Mouse (Mus musculus) left cerebral cortex, postnatal 25 days (tissue): ENCODE results near the gene Phlpp1. TPM values are rescaled to one million over a fixed set of nuclear protein-coding genes. Genes with fewer than 3 reads are reported as not detected.
A peak's percentile ranks its signal among the peaks of the same experiment; 100 is the strongest.

ENCODE experiments used
- DNase-seq, 2 experiments: peaks; one replicate each; pipeline ENCODE4 v3.0.0; 2022; ENCODE audit warnings: low spot score in 2 of 2, mixed read lengths in 1 of 2
- intact Hi-C: fragments of 180-260 bp; cut with DNase I; formaldehyde crosslinking; loops from one replicate; pipeline ENCODE4 v1.15.1; 2025
- total RNA-seq, 2 experiments: library from RNA; stranded (reverse); gene quantifications; 2 replicates each; pipeline ENCODE4 v1.2.3; 2021

Phlpp1 gene
- total RNA-seq, 2 experiments from 2014 or later = 60.2 to 64.6 TPM

- DNase-seq = no peak
- intact Hi-C loops = no loop called here
Measured at GRCm38 (mm10) chr1:106231345-106231744, 59.8 kb downstream of the Phlpp1 start.

- intact Hi-C loops = no loop called here
- peak in 1 of 2 experiments; percentile 38 for DNase-seq
Measured at GRCm38 (mm10) chr1:106231805-106232459, 60.4 kb downstream of the Phlpp1 start.

GRCm38 (mm10) chr1:106232460-106232850 is 60.9 kb downstream of the Phlpp1 start:
- intact Hi-C loops = no loop called here
- no peak for DNase-seq

- intact Hi-C loops = no loop called here
- no peak for DNase-seq
Measured at GRCm38 (mm10) chr1:106236986-106237385, 65.4 kb downstream of the Phlpp1 start.

DNA sequence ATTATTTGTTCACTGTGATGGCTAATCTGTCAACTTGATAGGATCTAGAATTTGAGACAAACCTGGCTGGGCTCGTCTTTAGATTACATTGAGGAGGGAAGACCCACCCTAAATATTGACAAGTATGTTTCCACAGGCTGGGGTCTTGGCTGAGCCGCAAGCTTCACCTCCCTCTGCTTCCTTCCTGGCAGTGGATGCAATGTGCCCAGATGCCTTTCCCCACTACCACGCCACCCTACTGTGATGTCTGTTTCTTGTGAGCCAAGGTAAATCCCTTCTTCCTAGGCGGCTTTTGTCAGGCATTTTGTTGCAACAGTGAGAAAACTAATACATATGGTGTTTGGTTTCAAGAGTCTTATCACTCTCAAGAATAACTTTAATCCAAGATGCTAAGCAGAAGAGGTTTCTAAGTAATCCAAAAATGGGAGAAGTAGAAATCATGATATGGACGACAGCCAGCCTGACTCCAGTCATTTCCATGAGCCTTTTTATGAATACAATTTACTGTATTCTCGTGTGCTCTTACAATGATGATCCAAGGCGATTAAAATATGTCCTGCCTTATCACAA is 68.6 kb downstream of the Phlpp1 start:
- peak in 1 of 2 experiments; percentile 39 for DNase-seq
- intact Hi-C loops = loop anchor here (2.0 kb wide), 1 partner anchor 65 kb away; no protein-coding TSS in a partner anchor

- DNase-seq = peak in 1 of 2 experiments; percentile 72
Measured at GRCm38 (mm10) chr1:106241059-106241458, 69.5 kb downstream of the Phlpp1 start.

DNA sequence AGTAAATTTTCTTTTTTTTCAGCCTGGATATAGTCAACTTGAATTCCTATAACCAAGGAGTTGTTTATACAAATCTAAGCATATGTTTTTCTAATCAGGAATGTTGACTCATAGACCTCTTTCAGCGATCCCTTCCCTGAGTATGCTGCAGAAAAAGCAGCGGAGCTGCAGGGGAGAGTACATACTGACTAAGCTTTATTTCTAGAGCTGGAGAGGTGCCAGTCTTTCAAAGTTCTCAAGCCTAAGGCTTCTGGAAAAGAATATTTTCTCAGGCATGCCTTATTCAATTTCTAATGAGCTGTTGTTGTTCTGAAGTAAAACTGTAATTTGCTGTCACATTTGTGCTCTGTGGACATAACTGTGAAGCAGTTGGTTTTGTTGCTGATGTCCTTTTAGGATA is 70.6 kb downstream of the Phlpp1 start:
- intact Hi-C loops = no loop called here
- DNase-seq = peak in 1 of 2 experiments; percentile 67

More at GRCm38 (mm10) chr1:106241059-106241458, 69.5 kb downstream of the Phlpp1 start:
- intact Hi-C loops = loop anchor here (2.0 kb wide), 1 partner anchor 66 kb away; no protein-coding TSS in a partner anchor

GRCm38 (mm10) chr1:106243371-106243770 is 71.8 kb downstream of the Phlpp1 start:
- intact Hi-C loops = no loop called here
- DNase-seq = no peak

GRCm38 (mm10) chr1:106244245-106244644 is 72.7 kb downstream of the Phlpp1 start:
- intact Hi-C loops = no loop called here

GRCm38 (mm10) chr1:106254047-106254446 is 82.5 kb downstream of the Phlpp1 start:
- DNase-seq = no peak
- intact Hi-C loops = no loop called here

More at GRCm38 (mm10) chr1:106244245-106244644, 72.7 kb downstream of the Phlpp1 start:
- no peak for DNase-seq

GRCm38 (mm10) chr1:106257176-106257575 is 85.6 kb downstream of the Phlpp1 start:
- DNase-seq = no peak

DNA sequence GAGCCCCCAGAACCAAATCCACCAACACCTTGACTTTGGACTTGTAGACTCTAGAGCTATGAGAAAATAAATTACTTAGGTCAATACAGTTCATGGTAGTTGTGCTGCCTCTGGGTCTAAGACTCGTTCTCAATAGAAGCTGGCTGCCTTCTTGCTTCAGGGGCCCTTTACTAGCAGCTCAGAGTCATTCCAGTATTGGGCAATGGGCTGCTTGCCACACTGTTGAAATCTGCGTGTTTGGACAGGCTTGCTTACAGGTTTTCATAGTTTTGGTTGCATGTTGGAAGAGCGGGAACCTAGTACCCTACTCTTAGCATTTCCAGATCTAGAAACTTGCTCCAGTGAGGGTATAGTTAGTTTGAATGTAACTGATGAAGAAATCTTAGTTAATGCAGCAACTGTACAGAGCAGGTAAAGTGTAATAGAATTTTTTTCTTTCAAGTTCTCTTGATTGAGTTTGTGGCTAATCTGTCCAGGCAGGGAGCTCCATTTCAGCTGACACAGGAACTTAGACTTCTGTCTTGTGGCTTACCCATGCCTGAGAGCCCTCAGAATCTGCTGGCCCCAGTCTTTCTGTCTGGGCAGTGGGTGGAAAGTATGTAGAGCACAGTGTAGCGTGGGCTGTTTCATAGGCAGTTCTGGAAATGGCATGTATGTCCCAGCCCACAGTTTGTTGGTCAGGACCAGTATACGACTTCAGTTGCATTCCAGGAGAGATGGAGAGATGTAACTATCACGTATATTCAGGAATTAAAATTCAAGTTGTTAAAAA is 96.7 kb downstream of the Phlpp1 start:
- intact Hi-C loops = loop anchor here (5.0 kb wide), 1 partner anchor 84 kb away; no protein-coding TSS in a partner anchor

More at GRCm38 (mm10) chr1:106257176-106257575, 85.6 kb downstream of the Phlpp1 start:
- intact Hi-C loops = no loop called here

GRCm38 (mm10) chr1:106269337-106269736 is 97.8 kb downstream of the Phlpp1 start:
- no peak for DNase-seq
- intact Hi-C loops = loop anchor here (5.0 kb wide), 1 partner anchor 83 kb away; no protein-coding TSS in a partner anchor

More for the DNA sequence above, 96.7 kb downstream of the Phlpp1 start:
- peak in 1 of 2 experiments; percentile 37 for DNase-seq

DNA sequence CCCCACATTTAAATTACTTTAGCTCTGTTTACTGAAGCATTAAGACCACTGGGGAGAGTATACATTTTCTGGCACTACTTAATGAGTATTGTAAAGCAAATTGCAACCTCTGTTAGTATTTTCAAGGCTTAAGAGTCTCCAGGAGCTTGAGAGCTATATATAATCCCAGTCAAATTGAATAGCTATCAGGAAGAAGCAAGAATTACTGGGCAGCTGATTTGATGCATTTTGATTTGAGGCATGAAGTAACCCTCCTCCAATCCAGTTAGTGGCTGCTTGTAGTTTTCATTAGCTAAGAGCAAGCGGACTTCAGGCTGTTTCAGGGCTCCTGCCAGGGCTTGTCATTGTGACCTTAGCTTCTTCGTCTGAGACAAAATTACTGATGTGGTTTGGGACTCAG is 101.4 kb downstream of the Phlpp1 start:
- intact Hi-C loops = loop anchor here (10.0 kb wide), 1 partner anchor 98 kb away; the partner anchor contains the start of gene Phlpp1
- no peak for DNase-seq

- DNase-seq = no peak
- intact Hi-C loops = loop anchor here (10.0 kb wide), 1 partner anchor 99 kb away; the partner anchor contains the start of gene Phlpp1
Measured at GRCm38 (mm10) chr1:106273801-106274200, 102.2 kb downstream of the Phlpp1 start.

DNA sequence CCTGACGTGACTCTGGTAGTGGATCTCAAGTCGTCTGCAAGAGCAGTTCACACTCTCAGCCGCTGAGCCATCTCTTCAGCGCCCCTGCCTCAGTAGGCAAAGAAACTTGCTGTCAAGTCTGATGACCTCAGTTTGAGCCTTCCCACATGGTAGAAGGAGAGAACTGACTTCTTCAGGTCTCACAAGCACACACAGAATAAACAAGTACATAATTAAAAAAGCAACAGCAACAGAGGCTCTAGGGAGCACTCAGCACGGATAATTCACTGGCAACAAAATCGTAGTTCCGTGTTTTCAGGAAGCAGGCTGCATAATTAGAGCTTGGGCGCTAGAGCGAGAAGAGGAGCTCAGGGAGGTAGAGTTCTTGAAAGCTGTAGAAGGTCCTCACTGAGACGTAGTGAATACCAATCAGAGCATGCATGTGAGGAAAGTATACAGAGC is 103.0 kb downstream of the Phlpp1 start:
- intact Hi-C loops = loop anchor here (10.0 kb wide), 1 partner anchor 100 kb away; the partner anchor contains the start of gene Phlpp1
- no peak for DNase-seq

DNA sequence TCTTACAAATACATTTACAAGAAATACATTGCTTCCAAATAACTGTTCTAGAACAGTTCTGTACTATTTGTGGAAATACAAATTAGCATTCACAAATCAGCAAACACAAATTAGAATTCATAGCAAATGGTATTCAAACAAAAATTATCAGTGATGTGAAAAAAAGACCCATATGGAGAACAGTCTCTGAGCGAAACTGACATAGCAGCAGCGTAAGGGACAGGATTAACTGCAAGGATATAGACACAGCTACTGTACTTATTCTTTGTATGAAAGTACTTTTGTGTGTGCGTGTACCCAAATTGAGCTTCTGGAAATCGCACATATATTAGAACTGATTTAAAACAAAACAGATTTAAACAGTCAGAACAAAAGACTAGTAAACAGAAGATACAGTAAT is 103.6 kb downstream of the Phlpp1 start:
- intact Hi-C loops = loop anchor here (10.0 kb wide), 1 partner anchor 100 kb away; the partner anchor contains the start of gene Phlpp1
- DNase-seq = no peak

- intact Hi-C loops = loop anchor here (10.0 kb wide), 1 partner anchor 101 kb away; the partner anchor contains the start of gene Phlpp1
Measured at GRCm38 (mm10) chr1:106275731-106276130, 104.2 kb downstream of the Phlpp1 start.

DNA sequence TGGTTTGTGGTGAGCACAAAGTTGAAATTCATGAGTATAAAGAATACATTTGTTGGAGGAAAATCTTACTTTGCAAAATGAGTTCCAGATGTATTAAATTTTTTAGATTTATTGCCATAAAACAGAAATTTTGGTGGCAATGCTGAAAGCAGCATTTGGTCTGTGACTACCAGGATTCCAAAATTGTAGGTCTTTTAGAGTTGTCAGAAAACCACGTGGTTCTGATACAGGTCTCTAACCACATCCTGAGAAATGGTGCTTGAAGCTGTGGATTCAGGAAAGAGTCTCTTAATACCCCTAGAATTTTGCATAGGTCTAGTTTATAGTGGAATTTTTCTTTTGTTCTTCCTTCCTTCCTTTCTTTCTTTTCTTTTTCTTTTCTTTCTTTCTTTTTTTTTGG is 105.3 kb downstream of the Phlpp1 start:
- no peak for DNase-seq
- intact Hi-C loops = loop anchor here (10.0 kb wide), 1 partner anchor 102 kb away; the partner anchor contains the start of gene Phlpp1

More at GRCm38 (mm10) chr1:106275731-106276130, 104.2 kb downstream of the Phlpp1 start:
- no peak for DNase-seq
